Mouse (Mus musculus) CH12.LX (cell line): ENCODE data around the gene Ankrd11. TPM values are rescaled to one million over a fixed set of nuclear protein-coding genes. Genes with fewer than 3 reads are reported as not detected.

Experiments
- DNase-seq: peaks from one replicate; pipeline ENCODE4 v3.0.0-alpha.2; 2013; ENCODE audit errors: extremely low read depth
- H3K27ac ChIP-seq: 2 replicates; pipeline ENCODE4 v1.5.1; 2012; ENCODE audit warnings: low read depth, mild to moderate bottlenecking, control low read depth, moderate library complexity; ENCODE audit not compliant: insufficient read depth
- H3K27me3 ChIP-seq: replicated peaks from 2 replicates; pipeline ENCODE3; 2012; ENCODE audit warnings: inconsistent platforms
- H3K36me3 ChIP-seq, 2 experiments: replicated peaks in 1 of 2; 2 replicates each; pipeline versions ENCODE3 to v1.6.1; 2012; ENCODE audit warnings: inconsistent platforms in 1 of 2, low read length in 1 of 2, mild to moderate bottlenecking in 1 of 2, mixed read lengths in 1 of 2, moderate library complexity in 1 of 2; ENCODE audit not compliant: control insufficient read depth in 1 of 2, insufficient read depth in 1 of 2
- H3K4me1 ChIP-seq, 2 experiments: 2 replicates each; pipeline ENCODE4 v1.6.1; 2012; ENCODE audit warnings: inconsistent platforms in 1 of 2, moderate library complexity in 1 of 2; ENCODE audit not compliant: insufficient read depth in 2 of 2, control insufficient read depth in 1 of 2
- H3K4me2 ChIP-seq: 2 replicates; pipeline ENCODE4 v1.6.1; 2012; ENCODE audit warnings: low read depth, mild to moderate bottlenecking, control low read depth; ENCODE audit not compliant: poor library complexity, insufficient read depth, severe bottlenecking
- H3K4me3 ChIP-seq, 3 experiments: fragments of 150-350 bp in 1 of 3; sonication (generic) in 1 of 3; replicated peaks in 1 of 3; 2 replicates each; pipeline versions ENCODE3 to v1.5.1; 2011 to 2012; ENCODE audit warnings: low read depth in 2 of 3, low read length in 2 of 3, mild to moderate bottlenecking in 2 of 3, moderate library complexity in 2 of 3, control low read depth in 1 of 3, improper control_type of control experiment in 1 of 3, inconsistent platforms in 1 of 3, mixed read lengths in 1 of 3; ENCODE audit not compliant: poor library complexity in 1 of 3
- H3K79me2 ChIP-seq: replicated peaks from 2 replicates; pipeline ENCODE4 v1.6.1; 2012; ENCODE audit warnings: mild to moderate bottlenecking, moderate library complexity; ENCODE audit not compliant: control insufficient read depth, poor library complexity, insufficient read depth, severe bottlenecking; ENCODE audit errors: extremely low read depth
- H3K9ac ChIP-seq: 2 replicates; pipeline ENCODE4 v1.6.1; 2012; ENCODE audit warnings: low read depth, mild to moderate bottlenecking, control low read depth, moderate library complexity; ENCODE audit not compliant: insufficient read depth
- H3K9me3 ChIP-seq: replicated peaks from 2 replicates; pipeline ENCODE3; 2012; ENCODE audit warnings: low read length, inconsistent platforms, mixed read lengths
- CHD1 ChIP-seq: IDR thresholded peaks from 2 replicates; pipeline ENCODE4 v1.6.1; 2012; ENCODE audit warnings: low read depth, low read length, improper control_type of control experiment, inconsistent platforms
- CTCF ChIP-seq, 2 experiments: IDR thresholded peaks in 1 of 2; conservative IDR thresholded peaks in 1 of 2; 2 replicates each; pipeline ENCODE4 v1.5.1; 2011 to 2012; ENCODE audit warnings: low read depth in 2 of 2, low read length in 2 of 2, improper control_type of control experiment in 1 of 2, inconsistent platforms in 1 of 2, mild to moderate bottlenecking in 1 of 2, moderate library complexity in 1 of 2
- ELF1 ChIP-seq: IDR thresholded peaks from 2 replicates; pipeline ENCODE4 v1.6.1; 2014; ENCODE audit warnings: low read depth, mild to moderate bottlenecking, inconsistent platforms, low read length, improper control_type of control experiment
- GABPA ChIP-seq: IDR thresholded peaks from 2 replicates; pipeline ENCODE4 v1.6.1; 2012; ENCODE audit warnings: low read depth, low read length, improper control_type of control experiment, inconsistent platforms; ENCODE audit not compliant: insufficient replicate concordance
- IRF4 ChIP-seq: IDR thresholded peaks from 2 replicates; pipeline ENCODE4 v1.6.1; 2014; ENCODE audit warnings: low read depth, mild to moderate bottlenecking, inconsistent platforms, low read length, improper control_type of control experiment
- JUN ChIP-seq: IDR thresholded peaks from 2 replicates; pipeline ENCODE4 v1.6.1; 2011; ENCODE audit warnings: low read depth, mild to moderate bottlenecking, low read length, improper control_type of control experiment, moderate library complexity; ENCODE audit not compliant: insufficient read depth
- JUND ChIP-seq: conservative IDR thresholded peaks from 2 replicates; pipeline ENCODE4 v1.6.1; 2011; ENCODE audit warnings: low read depth, low read length, improper control_type of control experiment
- KAT2A ChIP-seq: IDR thresholded peaks from 2 replicates; pipeline ENCODE4 v1.6.1; 2012; ENCODE audit warnings: low read length, improper control_type of control experiment, inconsistent platforms; ENCODE audit not compliant: insufficient replicate concordance
- MAFK ChIP-seq: IDR thresholded peaks from 2 replicates; pipeline ENCODE4 v1.6.1; 2011; ENCODE audit warnings: low read length, improper control_type of control experiment; ENCODE audit not compliant: insufficient replicate concordance
- MAX ChIP-seq: IDR thresholded peaks from 2 replicates; pipeline ENCODE4 v1.6.1; 2011; ENCODE audit warnings: low read length, improper control_type of control experiment
- MAZ ChIP-seq: IDR thresholded peaks from 2 replicates; pipeline ENCODE4 v1.6.1; 2012; ENCODE audit warnings: low read depth, mild to moderate bottlenecking, inconsistent platforms, low read length, improper control_type of control experiment, moderate library complexity
- NELFE ChIP-seq: IDR thresholded peaks from 2 replicates; pipeline ENCODE4 v1.6.1; 2011; ENCODE audit warnings: low read depth, low read length, improper control_type of control experiment
- PAX5 ChIP-seq: IDR thresholded peaks from 2 replicates; pipeline ENCODE4 v1.6.1; 2012; ENCODE audit warnings: low read length, inconsistent platforms, mixed read lengths
- POLR2A ChIP-seq: IDR thresholded peaks from 2 replicates; pipeline ENCODE4 v1.6.1; 2011; ENCODE audit warnings: low read depth, mild to moderate bottlenecking, improper control_type of control experiment, low read length
- SIN3A ChIP-seq: IDR thresholded peaks from 2 replicates; pipeline ENCODE4 v1.6.1; 2012; ENCODE audit warnings: low read length, improper control_type of control experiment, inconsistent platforms
- SMC3 ChIP-seq: IDR thresholded peaks from 2 replicates; pipeline ENCODE4 v1.6.1; 2011; ENCODE audit warnings: low read depth, low read length, improper control_type of control experiment
- TBP ChIP-seq: conservative IDR thresholded peaks from 2 replicates; pipeline ENCODE4 v1.6.1; 2011; ENCODE audit warnings: low read depth, low read length, improper control_type of control experiment
- TCF12 ChIP-seq: IDR thresholded peaks from 2 replicates; pipeline ENCODE4 v1.6.1; 2014; ENCODE audit warnings: low read depth, mild to moderate bottlenecking, inconsistent platforms, low read length, improper control_type of control experiment
- UBTF ChIP-seq: IDR thresholded peaks from 2 replicates; pipeline ENCODE4 v1.6.1; 2012; ENCODE audit warnings: low read depth, mild to moderate bottlenecking, inconsistent platforms, low read length, improper control_type of control experiment, moderate library complexity
- USF1 ChIP-seq: IDR thresholded peaks from 2 replicates; pipeline ENCODE4 v1.6.1; 2014; ENCODE audit warnings: low read depth, mild to moderate bottlenecking, inconsistent platforms, low read length, improper control_type of control experiment
- ZC3H11A ChIP-seq: IDR thresholded peaks from 2 replicates; pipeline ENCODE4 v1.6.1; 2012; ENCODE audit warnings: low read depth, mild to moderate bottlenecking, inconsistent platforms, low read length, improper control_type of control experiment
- ZKSCAN1 ChIP-seq: IDR thresholded peaks from 2 replicates; pipeline ENCODE4 v1.6.1; 2012; ENCODE audit warnings: low read depth, inconsistent platforms, low read length, improper control_type of control experiment, borderline replicate concordance
- ZMIZ1 ChIP-seq: IDR thresholded peaks from 2 replicates; pipeline ENCODE4 v1.6.1; 2012; ENCODE audit warnings: low read depth, mild to moderate bottlenecking, inconsistent platforms, low read length, improper control_type of control experiment
- dilution Hi-C: fragments of 300-500 bp; cut with MboI; formaldehyde crosslinking; loops from 2 replicates; pipeline ENCODE4 v1.14.3; 2020; ENCODE audit warnings: low sequenced_read_pairs; ENCODE audit not compliant: extremely low pct_unique_long_range_greater_than_20kb, extremely low pct_ligation_motif_present
- in situ Hi-C: fragments of 300-500 bp; cut with MboI; formaldehyde crosslinking; loops from 3 replicates; pipeline ENCODE4 v1.14.3; 2019; ENCODE audit warnings: low sequenced_read_pairs, low pct_ligation_motif_present, low pct_unique_long_range_greater_than_20kb, mixed read lengths
- polyA plus RNA-seq: library from polyadenylated mRNA; unstranded; fragments of >175 nt; gene quantifications from 2 replicates; pipeline ENCODE4 v1.2.1, GENCODE M21; 2012; ENCODE audit warnings: low read depth; ENCODE audit not compliant: insufficient read length
- total RNA-seq, 2 experiments: library from RNA; depleted of rRNA; stranded (reverse); fragments of 300-350 nt in 1 of 2; fragments of >200 nt in 1 of 2; gene quantifications; 2 replicates each; pipeline ENCODE4 v1.2.3; 2012 to 2014

Ankrd11 gene
- total and polyA plus RNA-seq, 3 experiments = 37.4 to 74.9 (median 60.7) TPM

DNA sequence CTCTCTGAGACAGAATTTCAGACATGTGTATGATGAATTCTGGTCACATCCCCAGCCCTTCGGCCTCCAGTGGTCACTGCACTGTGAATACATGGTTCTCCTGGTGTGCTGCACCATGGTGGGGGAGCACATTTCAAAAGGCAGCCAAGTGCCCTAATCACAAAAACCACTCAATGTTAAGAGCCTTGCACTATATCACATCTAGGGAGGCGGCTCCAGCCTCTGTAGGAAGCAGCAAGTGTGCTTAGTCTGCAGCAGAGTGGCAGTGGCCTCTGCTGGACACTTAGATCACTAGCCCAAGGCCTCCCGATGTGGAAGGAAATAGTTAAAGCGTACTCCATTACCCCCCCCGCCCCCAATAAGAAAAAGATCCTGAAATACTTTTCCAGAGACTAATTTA is 143.0 kb downstream of the Ankrd11 start:
- dilution Hi-C loops = no loop called here
- H3K36me3 ChIP-seq = peaks cover 73 to 95% of the 10 kb centered on the region in 2 experiments
- no peak overlapping the region for H3K9ac ChIP-seq
- TF ChIP-seq TCF12 (no peak), ZC3H11A (no peak), SIN3A (no peak), JUN (no peak), ELF1 (no peak), IRF4 (no peak), USF1 (no peak), ZKSCAN1 (no peak), MAFK (no peak), MAZ (no peak)
- TF ChIP-seq, all 38 proteins: peak for 0
- in situ Hi-C loops = no loop called here
- H3K4me1 ChIP-seq = peaks cover 0 to 5% of the 10 kb centered on the region in 2 experiments; a peak in 2 of 4 replicates
- H3K79me2 ChIP-seq = peaks cover 17% of the 10 kb centered on the region; the same call in 1 of the 2 replicates
- H3K4me2 ChIP-seq = no peak overlapping the region
- H3K27ac ChIP-seq = no peak overlapping the region
- H3K9me3 ChIP-seq = no peaks in the 10 kb centered on the region
- no peak overlapping the region for H3K4me3 ChIP-seq
- DNase-seq = no peak
- H3K27me3 ChIP-seq = no peaks in the 10 kb centered on the region

DNA sequence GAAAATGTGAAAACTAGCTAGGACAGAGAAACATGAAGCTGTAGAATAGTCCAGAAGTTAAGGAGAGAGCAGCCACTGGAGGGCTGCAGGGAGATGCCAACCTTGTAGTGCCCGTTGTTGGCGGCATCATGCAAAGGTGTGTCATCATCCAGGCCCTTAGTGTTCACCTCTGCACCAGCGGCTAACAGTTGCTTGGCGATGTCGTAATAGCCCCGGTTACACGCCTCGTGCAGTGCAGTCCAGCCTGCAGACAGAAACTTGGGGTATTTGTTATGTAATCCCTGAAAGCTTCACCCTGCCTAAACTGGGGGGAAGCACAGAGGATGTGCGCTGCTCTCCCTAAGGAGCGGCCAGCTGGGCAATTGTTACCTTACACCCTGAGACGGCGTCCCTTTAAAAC is 143.6 kb downstream of the Ankrd11 start:
- Histone ChIP-seq H3K79me2 (peaks cover 14% of the 10 kb centered on the region; the same call in 1 of the 2 replicates), H3K4me1 (no peaks in the 10 kb centered on the region), H3K4me2 (no peak overlapping the region), H3K4me3 (no peak overlapping the region), H3K9ac (no peak overlapping the region), H3K27me3 (no peaks in the 10 kb centered on the region), H3K9me3 (no peaks in the 10 kb centered on the region), H3K36me3 (peaks cover 78 to 96% of the 10 kb centered on the region in 2 experiments), H3K27ac (no peak overlapping the region)
- in situ Hi-C loops (no loop called here), dilution Hi-C loops (no loop called here)
- no peak for TF ChIP-seq SMC3
- TF ChIP-seq NELFE = no peak
- no peak for TF ChIP-seq TBP
- no peak for TF ChIP-seq JUN
- no peak for TF ChIP-seq KAT2A
- no peak for TF ChIP-seq ZMIZ1
- TF ChIP-seq UBTF = no peak
- no peak for TF ChIP-seq TCF12
- no peak for TF ChIP-seq MAX
- no peak for TF ChIP-seq PAX5
- no peak for TF ChIP-seq ZC3H11A
- TF ChIP-seq MAZ = no peak
- no peak for TF ChIP-seq POLR2A
- TF ChIP-seq CTCF (conservative IDR thresholded peaks at IDR 0.05 in 1 of 2, IDR thresholded peaks at IDR 0.05 in 1 of 2; ENCODE audit: low read depth in 2 of 2, low read length in 2 of 2) = no peak
- TF ChIP-seq CHD1 = no peak
- no peak for TF ChIP-seq GABPA
- no peak for TF ChIP-seq MAFK
- TF ChIP-seq JUND = no peak
- DNase-seq = no peak
